ENCODE assay signal across 23 mouse cellular contexts in genomic region chr7:5092831-5093510, GRCm38 (mm10). TPM values are rescaled to one million over a fixed set of nuclear protein-coding genes. Genes with fewer than 3 reads are reported as not detected.
DNase-seq lines count a peak whose midpoint lies in the region; TF ChIP-seq lines count a peak whose summit lies in the region.
"Had no signal": no experiment of that assay in that cellular context is flagged by ENCODE, and none has a peak within 500 bp of the region (broad histone marks: within the 10 kb centered on the region; RNA-seq: fewer than 3 reads in every experiment).

No protein-coding gene starts in this region.

- TF ChIP-seq POLR2A in lung, adult 2 months (IDR thresholded peaks at IDR 0.05; ENCODE audit: borderline replicate concordance, extremely low read depth, low read depth, low read length) = no peak
- TF ChIP-seq POLR2A in thymus, adult 2 months (IDR thresholded peaks at IDR 0.05; ENCODE audit: control insufficient read depth, extremely low read depth, insufficient read depth, low read length, poor library complexity) = no peak

- peak; percentile 25 for DNase-seq in gastrocnemius, postnatal 25 days
- no peak for DNase-seq in gastrocnemius, postnatal 10 days
- peak; percentile 44 for DNase-seq in kidney, postnatal 14 days
- no peak for DNase-seq in kidney, postnatal 36 days
- DNase-seq in lung, adult 2 months = peak; percentile 1
- DNase-seq in lung, adult 18-20 months = no peak
- DNase-seq in testis, postnatal 10 days (ENCODE audit: low spot score) = peak; percentile 51
- no peak for DNase-seq in thymus, adult 2 months
- DNase-seq: adrenal gland, postnatal 25 days; cerebellum, postnatal 10 days; heart, adult 2 months; kidney, adult 9 months; liver, embryonic 13.5 days; right cerebral cortex, postnatal 25 days had no signal

- no peaks in the 10 kb centered on the region for H3K4me1 ChIP-seq in lung, adult 2 months (ENCODE audit: control insufficient read depth, insufficient read depth, low read length)
- no peaks in the 10 kb centered on the region for H3K4me1 ChIP-seq in thymus, adult 2 months (replicated peaks; ENCODE audit: control insufficient read depth, insufficient read depth, low read length)
- H3K4me1 ChIP-seq: limb, embryonic 12.5 days; neural tube, embryonic 12.5 days had no signal

- no peak overlapping the region for H3K4me3 ChIP-seq in lung, adult 2 months (replicated peaks; ENCODE audit: extremely low read depth, low read depth, low read length)
- no peak overlapping the region for H3K4me3 ChIP-seq in thymus, adult 2 months (ENCODE audit: control insufficient read depth, insufficient read depth, low read length)
- H3K4me3 ChIP-seq: forebrain, embryonic 13.5 days; heart, adult 2 months; limb, embryonic 12.5 days; liver, embryonic 13.5 days; neural tube, embryonic 12.5 days had no signal

- H3K27ac ChIP-seq in thymus, adult 2 months (ENCODE audit: control insufficient read depth, insufficient read depth, low read length) = no peak overlapping the region
- H3K27ac ChIP-seq: forebrain, embryonic 13.5 days; heart, adult 2 months; limb, embryonic 12.5 days; liver, embryonic 13.5 days; neural tube, embryonic 12.5 days had no signal

- H3K36me3 ChIP-seq in thymus, adult 2 months (ENCODE audit: control insufficient read depth, insufficient read depth, low read length) = peaks cover 63% of the 10 kb centered on the region

- TF ChIP-seq CTCF in lung, adult 2 months (IDR thresholded peaks at IDR 0.05; ENCODE audit: insufficient read depth, low read length) = no peak
- TF ChIP-seq CTCF in thymus, adult 2 months (IDR thresholded peaks at IDR 0.05; ENCODE audit: borderline replicate concordance, control insufficient read depth, extremely low read depth, insufficient read depth, low read length, poor library complexity) = no peak

- H3K27me3 ChIP-seq in thymus, adult 2 months (ENCODE audit: control insufficient read depth, insufficient read depth, low read length) = no peaks in the 10 kb centered on the region
- H3K27me3 ChIP-seq: forebrain, embryonic 13.5 days; limb, embryonic 12.5 days; liver, embryonic 13.5 days; neural tube, embryonic 12.5 days; Patski had no signal

- 78% methylated on average over 21 of the region's 21 CpGs for WGBS in lung, adult 2 months
- WGBS in thymus, adult 2 months = 93% methylated on average over 21 of the region's 21 CpGs

RNA-seq across cellular contexts. Expression of gene Epn1, which starts 12.9 kb away (rescaled TPM):
- total RNA-seq in gastrocnemius, postnatal 25 days (2021) = 100 to 1,000 TPM; 134 to 145 TPM
- 100 to 1,000 TPM in 1 of 2 experiments, 10 to 100 TPM in 1; 96.7 to 110 TPM for total RNA-seq in gastrocnemius, postnatal 10 days (2021)
- polyA plus RNA-seq in lung, adult 2 months (2012; rRNA removed) = 151 and 160 TPM in 2 replicates
- 230 and 280 TPM in 2 replicates for polyA plus RNA-seq in thymus, adult 2 months (2012; rRNA removed)

RNA-seq across cellular contexts. Expression of gene Rfpl4, which starts 23.8 kb away (rescaled TPM):
- not detected for total RNA-seq in gastrocnemius, postnatal 25 days (2021)
- not detected for total RNA-seq in gastrocnemius, postnatal 10 days (2021)
- polyA plus RNA-seq in lung, adult 2 months (2012; rRNA removed) = not detected in 2 replicates
- polyA plus RNA-seq in thymus, adult 2 months (2012; rRNA removed) = not detected in 2 replicates
- total RNA-seq: adrenal gland, postnatal 25 days; heart, adult 2 months; layer of hippocampus, postnatal 14 days had no signal
- polyA plus RNA-seq: activated CD4-positive, CD25-positive, alpha-beta regulatory T cell, adult 4 months; forebrain, embryonic 13.5 days; heart, adult 2 months; heart, postnatal 0 days; hindbrain, embryonic 16.5 days; limb, embryonic 12.5 days; liver, embryonic 13.5 days; lung, postnatal 0 days; Patski had no signal

RNA-seq across cellular contexts. Expression of gene U2af2, which starts 31.0 kb away (rescaled TPM):
- 10 to 100 TPM; 43.1 to 45.2 TPM for total RNA-seq in gastrocnemius, postnatal 25 days (2021)
- total RNA-seq in gastrocnemius, postnatal 10 days (2021) = 10 to 100 TPM; 70.2 to 94.0 TPM
- 145 and 189 TPM in 2 replicates for polyA plus RNA-seq in lung, adult 2 months (2012; rRNA removed)
- polyA plus RNA-seq in thymus, adult 2 months (2012; rRNA removed) = 437 and 438 TPM in 2 replicates

RNA-seq across cellular contexts. Expression of gene Rasl2-9, which starts 32.8 kb away (rescaled TPM):
- total RNA-seq in gastrocnemius, postnatal 25 days (2021) = 1 to 10 TPM; 2.8 to 3.0 TPM
- 1 to 10 TPM; 2.4 to 2.6 TPM for total RNA-seq in gastrocnemius, postnatal 10 days (2021)
- 0.24 TPM in 1 of 2 replicates, not detected in the other for polyA plus RNA-seq in lung, adult 2 months (2012; rRNA removed)
- polyA plus RNA-seq in thymus, adult 2 months (2012; rRNA removed) = 0.17 and 0.39 TPM in 2 replicates
- total RNA-seq: layer of hippocampus, postnatal 14 days had no signal

RNA-seq across cellular contexts. Expression of gene Zfp580, which starts 41.6 kb away (rescaled TPM):
- 1 to 10 TPM; 2.9 to 3.2 TPM for total RNA-seq in gastrocnemius, postnatal 25 days (2021)
- total RNA-seq in gastrocnemius, postnatal 10 days (2021) = 1 to 10 TPM; 7.3 to 10.0 TPM
- 36.0 and 37.9 TPM in 2 replicates for polyA plus RNA-seq in lung, adult 2 months (2012; rRNA removed)
- 29.9 and 42.3 TPM in 2 replicates for polyA plus RNA-seq in thymus, adult 2 months (2012; rRNA removed)

Comparison
In these comparisons a context has a peak if more than half of its experiments do, and no peak if none do; other contexts are left out.
1. DNase-seq: peak in gastrocnemius, postnatal 25 days (single experiment), kidney, postnatal 14 days (single experiment), lung, adult 2 months (single experiment) and testis, postnatal 10 days (single experiment); none in gastrocnemius, postnatal 10 days (single experiment), kidney, postnatal 36 days (0 of 2), lung, adult 18-20 months (0 of 2) and thymus, adult 2 months (single experiment).